Comparison of ENCODE assay signal across 8 mouse cellular contexts in genomic region chr3:121814413-121814864, GRCm38 (mm10). TPM values are rescaled to one million over a fixed set of nuclear protein-coding genes. Genes with fewer than 3 reads are reported as not detected.
DNase-seq lines count a peak whose midpoint lies in the region; ATAC-seq lines count a peak whose summit lies in the region.

No protein-coding gene starts in this region.

- H3K27ac ChIP-seq in hindbrain, embryonic 13.5 days = peak overlapping the region; percentile 98
- peak overlapping the region; percentile 88 for H3K27ac ChIP-seq in liver, embryonic 13.5 days
- peak overlapping the region; percentile 98 for H3K27ac ChIP-seq in stomach, embryonic 14.5 days (ENCODE audit: low read length)

- under 1% methylated on average over 24 of the region's 28 CpGs for WGBS in hindbrain, embryonic 13.5 days
- WGBS in liver, embryonic 13.5 days (ENCODE audit: insufficient replicate concordance) = under 1% methylated on average over 28 of the region's 28 CpGs
- under 1% methylated on average over 24 of the region's 28 CpGs for WGBS in stomach, embryonic 14.5 days

- ATAC-seq in hindbrain, embryonic 13.5 days (ENCODE audit: low FRiP score) = no peak; the same call in 1 of the 2 replicates
- ATAC-seq in liver, embryonic 13.5 days (ENCODE audit: low read depth) = no peak
- ATAC-seq in stomach, embryonic 14.5 days (ENCODE audit: insufficient number of reproducible peaks, insufficient read depth, low FRiP score, low read depth) = no peak

- peaks cover 36% of the 10 kb centered on the region for H3K4me1 ChIP-seq in hindbrain, embryonic 13.5 days (replicated peaks)
- H3K4me1 ChIP-seq in liver, embryonic 13.5 days (replicated peaks) = peaks cover 29% of the 10 kb centered on the region
- H3K4me1 ChIP-seq in stomach, embryonic 14.5 days (ENCODE audit: control insufficient read depth, insufficient read depth, low read length) = no peaks in the 10 kb centered on the region; the same call in 1 of the 2 replicates

- DNase-seq in heart, adult 18-20 months = peak; percentile 33 to 64
- no peak for DNase-seq in heart, postnatal 10 days
- DNase-seq in c-Kit-positive CD71-positive TER-119-positive erythroid progenitor cells, embryonic 14.5 days (ENCODE audit: low spot score) = peak; percentile 33
- DNase-seq in liver, embryonic 13.5 days = no peak
- DNase-seq in left cerebral cortex, postnatal 4 days = no peak
- DNase-seq in right cerebral cortex, postnatal 10 days (ENCODE audit: low spot score in 2 of 2) = no peak

- H3K4me3 ChIP-seq in hindbrain, embryonic 13.5 days = peak overlapping the region; percentile 75
- H3K4me3 ChIP-seq in liver, embryonic 13.5 days (replicated peaks) = peak overlapping the region; percentile 82
- peak overlapping the region; percentile 75 for H3K4me3 ChIP-seq in stomach, embryonic 14.5 days (ENCODE audit: low read depth, low read length)

- no peaks in the 10 kb centered on the region for H3K9me3 ChIP-seq in hindbrain, embryonic 13.5 days
- no peaks in the 10 kb centered on the region for H3K9me3 ChIP-seq in liver, embryonic 13.5 days (replicated peaks)
- no peaks in the 10 kb centered on the region for H3K9me3 ChIP-seq in stomach, embryonic 14.5 days (ENCODE audit: control insufficient read depth, low read depth, low read length)

- peak overlapping the region; percentile 80 for H3K4me2 ChIP-seq in hindbrain, embryonic 13.5 days
- peak overlapping the region; percentile 84 for H3K4me2 ChIP-seq in liver, embryonic 13.5 days
- H3K4me2 ChIP-seq in stomach, embryonic 14.5 days (replicated peaks; ENCODE audit: low read depth, low read length) = peak overlapping the region; percentile 60

- H3K36me3 ChIP-seq in hindbrain, embryonic 13.5 days = no peaks in the 10 kb centered on the region
- no peaks in the 10 kb centered on the region for H3K36me3 ChIP-seq in liver, embryonic 13.5 days
- no peaks in the 10 kb centered on the region for H3K36me3 ChIP-seq in stomach, embryonic 14.5 days (ENCODE audit: control insufficient read depth, insufficient read depth, low read length)

- H3K27me3 ChIP-seq in hindbrain, embryonic 13.5 days = no peaks in the 10 kb centered on the region
- H3K27me3 ChIP-seq in liver, embryonic 13.5 days = no peaks in the 10 kb centered on the region
- H3K27me3 ChIP-seq in stomach, embryonic 14.5 days (ENCODE audit: control insufficient read depth, insufficient read depth, low read length) = no peaks in the 10 kb centered on the region

- peak overlapping the region; percentile 88 for H3K9ac ChIP-seq in hindbrain, embryonic 13.5 days
- H3K9ac ChIP-seq in liver, embryonic 13.5 days = peak overlapping the region; percentile 85
- H3K9ac ChIP-seq in stomach, embryonic 14.5 days (replicated peaks; ENCODE audit: low read depth, low read length) = peak overlapping the region; percentile 89

- intact Hi-C loops in heart, postnatal 10 days (cut with DNase I) = no loop called here
- intact Hi-C loops in left cerebral cortex, postnatal 4 days (cut with DNase I) = no loop called here

RNA-seq across cellular contexts. Expression of gene Abcd3, which starts 0.7 kb away (rescaled TPM):
- total RNA-seq in heart, adult 18-20 months (2021) = 10 to 100 TPM; 78.1 to 93.1 TPM
- total RNA-seq in heart, postnatal 10 days (2021) = 10 to 100 TPM; 79.9 to 90.2 TPM
- polyA plus RNA-seq in hindbrain, embryonic 13.5 days (2015; fragmentation: Nextera tagmentation; extraction: Ambion mirVana) = 69.1 and 70.6 TPM in 2 replicates
- 20.7 and 27.9 TPM in 2 replicates for polyA plus RNA-seq in liver, embryonic 13.5 days (2015; fragmentation: Nextera tagmentation; extraction: Ambion mirVana)
- 86.0 and 86.2 TPM in 2 replicates for polyA plus RNA-seq in stomach, embryonic 14.5 days (2014; fragmentation: Nextera tagmentation; extraction: Ambion mirVana)
- 10 to 100 TPM; 73.3 to 79.7 TPM for total RNA-seq in left cerebral cortex, postnatal 4 days (2021)

Comparison
In these comparisons a context has a peak if more than half of its experiments do, and no peak if none do; other contexts are left out.
1. DNase-seq: peak in heart, adult 18-20 months (2 of 2) and c-Kit-positive CD71-positive TER-119-positive erythroid progenitor cells, embryonic 14.5 days (single experiment); none in heart, postnatal 10 days (0 of 2), liver, embryonic 13.5 days (single experiment), left cerebral cortex, postnatal 4 days (single experiment) and right cerebral cortex, postnatal 10 days (0 of 2).
2. Peak in every context shown above with its lines, with median percentiles within 50 percentile points of each other: H3K27ac ChIP-seq, H3K4me2 ChIP-seq, H3K4me3 ChIP-seq and H3K9ac ChIP-seq.